Mouse (Mus musculus) left cerebral cortex, adult 2 months (tissue): ENCODE data around the gene Nox1. TPM values are rescaled to one million over a fixed set of nuclear protein-coding genes. Genes with fewer than 3 reads are reported as not detected.
A peak's percentile ranks its signal among the peaks of the same experiment; 100 is the strongest.

Experiments
- DNase-seq, 2 experiments: peaks; one replicate each; pipeline ENCODE4 v3.0.0; 2021 to 2022; ENCODE audit warnings: low spot score in 2 of 2, mixed read lengths in 1 of 2; ENCODE audit errors: extremely low spot score in 1 of 2
- H3K27ac ChIP-seq: fragments of 200-600 bp; 2 replicates; pipeline ENCODE4 v1.8.1; 2022
- H3K4me3 ChIP-seq: fragments of 200-600 bp; 2 replicates; pipeline ENCODE4 v1.8.1; 2022
- CTCF ChIP-seq: fragments of 200-600 bp; IDR thresholded peaks from 2 replicates; pipeline ENCODE4 v1.8.1; 2022; ENCODE audit warnings: antibody characterized with exemption, mild to moderate bottlenecking, moderate library complexity
- intact Hi-C: fragments of 180-260 bp; cut with DNase I; formaldehyde crosslinking; loops from one replicate; pipeline ENCODE4 v1.15.1; 2025
- microRNA-seq, 2 experiments: library from miRNA; unstranded; fragments of <30 nt; microRNA quantifications; one replicate each; pipeline ENCODE4 v1.2.0; 2021
- total RNA-seq, 2 experiments: library from RNA; stranded (reverse); gene quantifications; 2 replicates each; pipeline ENCODE4 v1.2.3; 2021

Gene Nox1
- total RNA-seq, 2 experiments from 2014 or later = not detected

DNA sequence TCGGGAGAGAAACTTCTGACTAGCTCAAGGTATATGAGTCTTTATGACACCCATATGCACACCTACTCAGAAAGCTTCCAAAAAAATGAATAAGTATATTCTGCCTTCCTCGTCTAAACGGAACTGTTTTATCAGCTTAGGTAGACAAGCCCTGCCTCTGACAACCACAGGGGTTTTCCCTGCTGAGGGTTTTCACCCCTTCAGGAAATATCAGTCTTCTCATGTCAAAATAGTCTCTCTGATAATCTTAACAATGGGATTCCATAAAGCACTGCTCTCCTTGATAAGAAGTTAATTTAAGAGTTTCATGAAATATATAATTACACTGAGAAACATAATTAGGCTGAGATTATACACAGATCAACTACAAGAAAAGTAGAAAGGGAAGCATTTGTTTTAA, 110.0 kb downstream of the Nox1 start:
- TF ChIP-seq CTCF = no peak
- intact Hi-C loops = no loop called here
- DNase-seq = no peak
- Histone ChIP-seq H3K4me3 (no peak overlapping the region), H3K27ac (no peak overlapping the region)

DNA sequence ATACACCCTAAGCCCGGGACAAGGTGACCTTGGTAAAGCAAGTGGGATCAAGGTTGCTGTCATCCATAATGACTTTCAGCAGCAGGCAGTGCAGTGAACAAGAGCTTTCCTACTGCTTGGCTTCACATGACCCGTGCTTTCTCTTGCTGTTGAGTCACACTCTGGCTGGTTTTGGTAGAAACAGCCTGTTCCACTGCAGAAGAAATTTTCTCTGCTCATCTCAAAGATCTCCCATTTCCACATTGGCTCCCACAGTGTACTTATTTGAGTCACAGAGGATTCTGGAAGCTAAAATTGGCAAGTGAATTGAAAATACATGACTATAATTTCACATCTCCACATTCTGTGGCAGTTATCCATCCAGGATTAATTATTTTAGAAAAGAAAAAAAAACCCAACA, 119.1 kb downstream of the Nox1 start:
- intact Hi-C loops = no loop called here

DNA sequence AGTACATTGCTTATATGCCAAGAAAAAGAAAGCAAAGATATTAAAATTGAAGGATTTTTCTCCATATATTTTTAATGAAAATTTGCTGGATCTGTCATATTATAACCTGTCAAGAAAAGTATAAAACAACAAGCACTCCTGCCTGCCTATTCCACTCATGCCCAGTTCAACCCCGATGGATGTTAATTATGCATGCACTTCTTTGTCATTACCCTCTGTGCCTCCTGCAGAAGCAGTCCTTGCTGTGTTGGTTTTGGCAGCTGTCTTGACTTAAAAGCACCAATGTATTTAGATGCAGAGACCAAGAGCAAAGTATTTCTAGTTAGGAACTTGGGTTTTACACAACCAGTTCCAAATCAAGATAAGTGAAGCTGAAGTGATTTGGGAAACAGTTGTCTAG, 136.3 kb downstream of the Nox1 start:
- Histone ChIP-seq H3K4me3 (no peak overlapping the region), H3K27ac (no peak overlapping the region)
- no peak for DNase-seq
- intact Hi-C loops = no loop called here
- TF ChIP-seq CTCF = no peak

More for the DNA sequence above, 119.1 kb downstream of the Nox1 start:
- DNase-seq = no peak
- TF ChIP-seq CTCF = no peak
- Histone ChIP-seq H3K27ac (no peak overlapping the region), H3K4me3 (no peak overlapping the region)

DNA sequence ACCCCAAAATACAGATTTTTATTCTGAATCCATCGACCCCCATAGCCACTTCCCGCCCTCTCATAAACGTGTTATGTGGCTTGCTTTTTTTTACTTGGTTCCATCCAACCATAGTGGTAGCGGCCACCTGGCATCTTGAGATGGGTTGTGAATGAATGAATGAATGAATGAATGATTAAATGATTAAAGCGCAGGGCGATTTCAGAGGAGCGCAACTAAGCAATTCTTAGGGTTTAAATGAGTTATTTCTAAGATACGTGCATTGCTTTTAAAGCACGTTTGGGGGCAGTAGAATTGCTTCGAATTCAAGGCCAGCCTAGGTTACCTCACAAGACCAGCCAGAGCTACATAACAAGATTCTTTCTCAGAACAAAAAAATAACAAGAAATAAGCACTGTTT, 162.0 kb downstream of the Nox1 start:
- DNase-seq = no peak
- intact Hi-C loops = loop anchor here (10.0 kb wide), 2 partner anchors 245 to 525 kb away; partner anchors contain the start of genes Btk, Cenpi and Rpl36a
- H3K4me3 ChIP-seq = peak overlapping the region; percentile 60
- H3K27ac ChIP-seq = peak overlapping the region; percentile 90
- no peak; the same call in 1 of the 2 replicates for TF ChIP-seq CTCF

DNA sequence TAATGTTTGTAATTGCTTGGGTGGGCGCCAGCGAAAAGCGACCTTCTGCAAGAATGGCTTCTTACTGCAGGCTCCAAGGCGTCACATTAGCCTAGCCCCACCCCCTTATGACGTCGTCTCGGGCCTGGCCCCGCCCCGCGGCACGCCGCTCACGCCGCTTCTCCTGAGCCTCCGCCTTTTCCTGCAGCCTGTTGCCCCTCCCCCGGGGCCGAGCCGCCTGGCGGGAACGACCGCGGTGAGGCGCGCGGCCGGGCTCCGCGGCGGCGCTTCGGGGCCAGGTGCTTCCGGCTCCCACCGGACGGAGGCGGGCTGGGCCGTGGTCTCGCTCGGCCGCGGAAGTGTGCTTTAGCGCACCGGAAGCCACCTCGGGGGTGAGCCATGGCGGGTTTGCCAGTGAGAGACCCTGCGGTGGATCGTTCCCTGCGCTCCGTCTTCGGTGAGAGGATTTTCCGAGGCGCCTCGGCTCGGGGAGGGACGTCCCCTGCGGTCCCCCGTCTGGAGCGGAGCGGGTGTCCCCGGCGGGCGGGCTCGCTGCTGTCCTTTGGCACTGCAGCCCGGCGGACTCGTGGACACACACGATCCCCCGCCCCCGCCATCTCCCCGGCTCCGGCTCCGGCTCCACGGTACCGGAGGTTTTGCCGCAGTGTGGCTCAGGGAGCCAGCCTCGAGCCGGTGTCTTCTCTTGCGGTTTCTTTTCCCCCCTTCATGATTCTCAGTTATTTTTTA, 162.6 kb downstream of the Nox1 start, which contains the start of gene Cstf2:
Gene Cstf2, plus strand, starts transcription at position 201 of the 726 bp plus-strand sequence.
- intact Hi-C loops = no loop called here
- no peak; the same call in 1 of the 2 replicates for TF ChIP-seq CTCF

DNA sequence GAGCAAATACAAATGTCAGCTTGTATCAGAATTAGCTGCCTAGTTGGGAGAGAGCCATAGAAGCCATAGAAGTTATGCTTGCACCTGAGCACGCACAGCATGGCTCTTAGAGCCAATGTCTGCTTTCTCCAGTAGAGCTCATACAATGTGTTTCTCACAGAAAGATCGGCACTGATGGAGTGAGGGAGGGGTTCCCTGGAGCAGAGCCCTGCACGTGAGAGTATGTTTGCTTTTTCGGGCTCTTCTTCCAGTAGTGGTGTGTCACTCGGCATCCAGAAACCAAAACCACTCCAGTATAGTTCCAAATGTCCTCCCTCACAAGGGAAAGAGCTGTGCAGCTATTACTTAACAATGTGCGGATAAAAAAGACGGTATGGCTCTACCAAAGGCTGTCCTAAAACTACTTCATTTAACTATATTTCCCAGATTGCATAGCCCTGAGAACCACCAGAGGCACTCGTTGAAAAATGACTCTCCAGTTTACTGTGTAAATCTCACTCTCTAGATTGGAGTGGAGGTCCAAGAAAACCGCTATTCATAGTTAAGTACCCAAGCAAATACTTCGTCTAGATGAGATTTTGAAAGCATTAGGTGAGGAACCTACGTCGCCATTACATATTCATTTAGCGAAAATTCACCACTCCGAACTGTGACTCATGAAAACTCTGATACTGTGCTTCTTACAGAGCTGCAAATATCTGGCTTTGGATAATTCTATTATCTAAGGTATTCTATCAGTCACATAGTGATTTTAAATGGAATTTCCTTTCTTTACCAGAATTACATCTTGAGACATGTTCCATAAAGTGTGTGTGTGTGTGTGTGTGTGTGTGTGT, 163.5 kb downstream of the Nox1 start:
- peak in 1 of 2 experiments; percentile 10 for DNase-seq
- intact Hi-C loops = no loop called here
- H3K27ac ChIP-seq = peak overlapping the region; percentile 16; the same call in 1 of the 2 replicates

More for the DNA sequence above, 162.6 kb downstream of the Nox1 start, which contains the start of gene Cstf2:
- Histone ChIP-seq H3K4me3 (peak within 1 kb of the TSS; percentile 60), H3K27ac (peak within 1 kb of the TSS; percentile 90)
- peak; percentile 92 for DNase-seq

DNA sequence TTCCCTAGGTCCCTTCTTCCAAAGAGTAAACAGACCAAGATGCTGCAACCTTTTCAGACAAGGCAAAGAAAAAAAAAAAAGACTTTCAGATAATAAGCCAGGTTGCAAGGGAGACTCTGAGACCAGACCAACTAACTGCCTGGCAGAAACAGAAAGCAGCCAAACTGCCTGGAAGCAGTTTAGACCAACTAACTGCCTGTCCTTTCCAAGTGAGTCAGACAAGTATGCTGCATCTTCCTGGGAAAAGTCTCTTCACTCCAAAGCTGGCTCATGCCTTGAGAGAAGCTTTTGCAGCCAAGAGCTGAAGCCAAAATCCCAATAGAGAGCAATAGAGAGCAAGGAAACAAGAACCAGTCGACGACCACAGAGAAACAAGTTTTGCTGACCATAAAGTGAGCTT, 164.9 kb downstream of the Nox1 start:
- Histone ChIP-seq H3K27ac (no peak overlapping the region), H3K4me3 (no peak overlapping the region)
- intact Hi-C loops = no loop called here
- TF ChIP-seq CTCF = no peak
- no peak for DNase-seq

More for the DNA sequence above, 163.5 kb downstream of the Nox1 start:
- H3K4me3 ChIP-seq = peak overlapping the region; percentile 60
- TF ChIP-seq CTCF = no peak; the same call in 1 of the 2 replicates

DNA sequence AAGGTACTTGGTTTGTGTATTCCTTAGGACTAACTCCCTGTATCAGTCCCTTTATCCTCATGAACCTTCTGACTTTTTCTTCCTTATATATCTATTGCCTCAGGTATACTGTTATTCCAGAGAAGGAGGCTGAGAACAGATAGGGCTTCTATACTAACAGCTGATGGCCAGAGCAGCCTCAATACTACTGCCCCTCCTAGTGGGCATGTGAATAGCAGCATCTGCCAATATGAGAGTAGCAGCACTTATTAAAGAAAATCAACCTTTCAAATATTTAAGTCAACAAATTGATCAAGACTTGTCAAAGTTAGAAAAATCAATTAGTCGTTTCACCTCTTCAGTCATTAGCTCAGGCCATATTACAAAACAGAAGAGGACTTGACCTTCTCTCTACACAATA, 172.8 kb downstream of the Nox1 start:
- H3K27ac ChIP-seq = no peak overlapping the region
- no peak; the same call in 1 of the 2 replicates for TF ChIP-seq CTCF
- DNase-seq = no peak
- intact Hi-C loops = no loop called here
- H3K4me3 ChIP-seq = no peak overlapping the region

Small RNA genes within 50 kb of the gene (microRNA-seq; reads per million reads assigned to microRNA genes)
- gene Mir3112 = 0 reads per million in 2 experiments

Other genes with a start within 250 kb of the Nox1 start
- under 1 TPM; 0.52 to 0.84 TPM for gene Sytl4, start 240.1 kb downstream of the Nox1 start, total RNA-seq
- 100 to 1,000 TPM; 128 to 134 TPM for gene Cstf2, start 162.8 kb downstream of the Nox1 start, total RNA-seq
- 1 to 10 TPM; 1.5 to 1.6 TPM for gene Xkrx, start 59.9 kb downstream of the Nox1 start, total RNA-seq
- gene Arl13a, start 34.5 kb downstream of the Nox1 start, total RNA-seq = not detected
- 10 to 100 TPM in 1 of 2 experiments, 1 to 10 TPM in 1; 7.4 to 10.9 TPM for gene Trmt2b, start 55.0 kb upstream of the Nox1 start, total RNA-seq
- 10 to 100 TPM; 58.2 to 65.8 TPM for gene Tmem35a, start 73.3 kb upstream of the Nox1 start, total RNA-seq
- 1 to 10 TPM in 1 of 2 experiments, under 1 TPM in 1; 0.26 to 1.0 TPM for gene Cenpi, start 86.1 kb upstream of the Nox1 start, total RNA-seq
- gene Drp2, start 182.6 kb upstream of the Nox1 start, total RNA-seq = 10 to 100 TPM; 52.3 to 59.5 TPM